Mouse (Mus musculus) forebrain, embryonic 14.5 days (tissue): ENCODE measurements around the gene Topbp1. TPM values are rescaled to one million over a fixed set of nuclear protein-coding genes. Genes with fewer than 3 reads are reported as not detected.

ENCODE experiments used
- ATAC-seq: fragments of 200-750 bp; cut with Nextera tagmentation; 2 replicates; pipeline ENCODE4 v1.8.0; 2017; ENCODE audit warnings: mild to moderate bottlenecking, moderate library complexity
- DNase-seq: peaks from one replicate; pipeline ENCODE4 v3.0.0-alpha.2; 2015; ENCODE audit warnings: low spot score
- H3K27ac ChIP-seq: fragments of 300-500 bp; sonication (generic); 2 replicates; pipeline ENCODE4 v1.5.1; 2014; ENCODE audit warnings: low read depth, mild to moderate bottlenecking, control low read depth, low read length, moderate library complexity
- H3K27me3 ChIP-seq: fragments of 300-500 bp; sonication (generic); replicated peaks from 2 replicates; pipeline ENCODE4 v1.6.1; 2014; ENCODE audit warnings: low read length, control low read depth, mixed read lengths; ENCODE audit not compliant: control insufficient read depth, insufficient read depth
- H3K36me3 ChIP-seq: fragments of 300-500 bp; sonication (generic); 2 replicates; pipeline ENCODE4 v1.6.1; 2014; ENCODE audit warnings: low read length, control low read depth; ENCODE audit not compliant: control insufficient read depth, insufficient read depth
- H3K4me1 ChIP-seq: fragments of 300-500 bp; sonication (generic); 2 replicates; pipeline ENCODE4 v1.6.1; 2014; ENCODE audit warnings: antibody characterized with exemption, low read length, control low read depth; ENCODE audit not compliant: control insufficient read depth, insufficient read depth
- H3K4me2 ChIP-seq: fragments of 300-500 bp; sonication (generic); 2 replicates; pipeline ENCODE4 v1.6.1; 2014; ENCODE audit warnings: mild to moderate bottlenecking, control low read depth, low read length
- H3K4me3 ChIP-seq: fragments of 300-500 bp; sonication (generic); 2 replicates; pipeline ENCODE4 v1.5.1; 2014; ENCODE audit warnings: low read depth, low read length, control low read depth
- H3K9ac ChIP-seq: fragments of 300-500 bp; sonication (generic); 2 replicates; pipeline ENCODE4 v1.6.1; 2014; ENCODE audit warnings: mild to moderate bottlenecking, low read length, control low read depth, moderate library complexity
- H3K9me3 ChIP-seq: fragments of 300-500 bp; sonication (generic); replicated peaks from 2 replicates; pipeline ENCODE4 v1.6.1; 2016; ENCODE audit warnings: low read length, control low read depth, mixed read lengths; ENCODE audit not compliant: control insufficient read depth
- WGBS: fragments of 180-500 bp; shearing (Covaris S2); extraction: QIAGEN DNeasy Blood & Tissue Kit; methylation state at CpG from one replicate; pipeline ENCODE4 v1.1.7; 2014; 5-methylcytosine and 5-hydroxymethylcytosine counted together
- polyA plus RNA-seq: library from polyadenylated mRNA; unstranded; fragments of >200 nt; fragmentation: Nextera tagmentation; extraction: Ambion mirVana; gene quantifications from 2 replicates; pipeline ENCODE4 v1.2.1, GENCODE M21; 2014

Gene Topbp1
- polyA plus RNA-seq, 1 experiment from 2014 or later: 31.4 TPM

- no peak overlapping the region for H3K27ac ChIP-seq
- WGBS: 68% methylated on average over 7 of the region's 7 CpGs
- H3K4me1 ChIP-seq: no peaks in the 10 kb centered on the region
- H3K36me3 ChIP-seq: no peaks in the 10 kb centered on the region
- no peak for ATAC-seq
- no peaks in the 10 kb centered on the region for H3K9me3 ChIP-seq
- no peak overlapping the region for H3K4me2 ChIP-seq
- no peak overlapping the region for H3K9ac ChIP-seq
- H3K4me3 ChIP-seq: no peak overlapping the region
- no peak for DNase-seq
- no peaks in the 10 kb centered on the region for H3K27me3 ChIP-seq
Measured at GRCm38 (mm10) chr9:103376346-103377320, 71.6 kb downstream of the Topbp1 start.

DNA sequence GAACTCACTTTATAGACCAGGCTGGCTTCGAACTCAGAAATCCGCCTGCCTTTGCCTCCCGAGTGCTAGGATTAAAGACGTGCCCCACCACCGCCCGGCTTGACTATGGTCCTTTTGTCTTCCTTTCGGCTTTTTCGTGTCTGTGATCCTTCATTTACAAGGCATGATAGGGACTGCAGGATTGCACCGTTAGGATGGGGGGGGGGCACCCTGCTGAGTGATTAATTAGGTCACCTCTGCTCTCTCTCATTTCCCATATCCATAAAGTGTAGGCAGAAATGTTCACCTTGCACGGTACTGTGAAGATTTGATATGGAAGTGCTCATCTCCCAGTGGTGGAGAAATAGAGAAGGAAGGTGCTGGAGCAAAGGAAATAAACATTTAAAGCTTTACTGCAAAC lies 73.7 kb downstream of the Topbp1 start:
- H3K4me3 ChIP-seq: no peak overlapping the region

GRCm38 (mm10) chr9:103379199-103379598 lies 74.2 kb downstream of the Topbp1 start:
- H3K27ac ChIP-seq: no peak overlapping the region
- ATAC-seq: no peak
- 84% methylated on average over 9 of the region's 9 CpGs for whole genome bisulfite sequencing

More for the DNA sequence above, 73.7 kb downstream of the Topbp1 start:
- H3K27ac ChIP-seq: no peak overlapping the region
- H3K4me1 ChIP-seq: no peaks in the 10 kb centered on the region
- H3K36me3 ChIP-seq: no peaks in the 10 kb centered on the region
- no peak overlapping the region for H3K9ac ChIP-seq
- 40% methylated on average over 10 of the region's 10 CpGs for WGBS
- H3K27me3 ChIP-seq: no peaks in the 10 kb centered on the region
- DNase-seq (no peak), ATAC-seq (no peak)
- H3K4me2 ChIP-seq: no peak overlapping the region
- no peaks in the 10 kb centered on the region for H3K9me3 ChIP-seq

DNA sequence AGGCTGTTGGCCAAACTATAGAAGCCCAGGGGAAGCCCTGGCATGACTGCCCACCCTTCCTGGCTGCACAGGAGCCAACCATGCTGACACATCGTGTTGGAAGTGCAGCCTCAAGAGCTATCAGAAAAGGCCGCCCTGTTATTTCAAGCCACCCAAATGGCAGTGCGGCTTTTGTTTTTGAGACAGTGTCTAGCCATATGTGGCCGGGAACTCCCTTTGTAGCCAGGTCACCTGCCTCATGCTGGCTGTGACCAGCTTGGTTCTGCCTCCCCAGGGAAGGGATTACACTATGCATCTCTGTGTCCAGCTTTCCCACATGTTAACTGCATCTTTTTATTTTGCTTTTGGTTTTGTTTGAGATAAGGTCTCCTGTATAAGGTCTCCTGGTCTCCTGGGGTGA lies 75.6 kb downstream of the Topbp1 start:
- Histone ChIP-seq H3K27ac (no peak overlapping the region), H3K9ac (no peak overlapping the region), H3K36me3 (no peaks in the 10 kb centered on the region), H3K9me3 (no peaks in the 10 kb centered on the region), H3K4me1 (no peaks in the 10 kb centered on the region), H3K4me3 (no peak overlapping the region), H3K4me2 (no peak overlapping the region), H3K27me3 (no peaks in the 10 kb centered on the region)
- 85% methylated on average over 4 of the region's 4 CpGs for WGBS
- DNase-seq (no peak), ATAC-seq (no peak)

More at GRCm38 (mm10) chr9:103379199-103379598, 74.2 kb downstream of the Topbp1 start:
- H3K9me3 ChIP-seq: no peaks in the 10 kb centered on the region
- no peaks in the 10 kb centered on the region for H3K36me3 ChIP-seq
- H3K4me2 ChIP-seq: no peak overlapping the region
- no peaks in the 10 kb centered on the region for H3K27me3 ChIP-seq
- H3K9ac ChIP-seq: no peak overlapping the region
- no peak overlapping the region for H3K4me3 ChIP-seq
- H3K4me1 ChIP-seq: no peaks in the 10 kb centered on the region
- no peak for DNase-seq

- ATAC-seq (no peak), DNase-seq (no peak)
- no peaks in the 10 kb centered on the region for H3K27me3 ChIP-seq
- no peak overlapping the region for H3K4me2 ChIP-seq
- H3K9ac ChIP-seq: no peak overlapping the region
- H3K27ac ChIP-seq: no peak overlapping the region
- WGBS: 73% methylated on average over 6 of the region's 6 CpGs
- H3K9me3 ChIP-seq: no peaks in the 10 kb centered on the region
- H3K36me3 ChIP-seq: no peaks in the 10 kb centered on the region
- peaks cover 2% of the 10 kb centered on the region; the same call in 1 of the 2 replicates for H3K4me1 ChIP-seq
- no peak overlapping the region for H3K4me3 ChIP-seq
Measured at GRCm38 (mm10) chr9:103382989-103383388, 78.0 kb downstream of the Topbp1 start.

DNA sequence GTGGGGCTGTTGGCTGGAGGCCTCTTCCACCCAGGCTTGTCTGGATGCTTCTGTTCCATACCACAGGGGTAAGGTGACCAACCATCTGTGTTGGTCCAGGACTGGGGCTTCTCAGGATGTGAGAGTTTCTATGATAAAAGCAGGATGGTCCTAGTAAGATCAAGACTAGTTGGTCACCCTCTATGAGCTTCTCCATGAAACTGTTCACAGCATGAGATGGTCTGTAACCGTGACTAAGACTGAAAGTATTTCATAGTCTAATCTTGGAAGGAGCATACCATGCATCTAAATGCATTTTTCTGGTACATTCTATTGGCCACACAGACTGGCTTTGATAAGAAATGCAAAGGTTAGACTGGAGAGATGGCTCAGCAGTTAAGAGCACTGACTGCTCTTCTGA lies 78.6 kb downstream of the Topbp1 start:
- ATAC-seq (no peak), DNase-seq (no peak)
- H3K4me1 ChIP-seq: peaks cover 2% of the 10 kb centered on the region; the same call in 1 of the 2 replicates
- no peak overlapping the region for H3K9ac ChIP-seq
- no peak overlapping the region for H3K4me2 ChIP-seq
- H3K27me3 ChIP-seq: no peaks in the 10 kb centered on the region
- no peaks in the 10 kb centered on the region for H3K9me3 ChIP-seq
- H3K36me3 ChIP-seq: no peaks in the 10 kb centered on the region
- no peak overlapping the region for H3K27ac ChIP-seq
- no peak overlapping the region for H3K4me3 ChIP-seq
- 95% methylated on average over 1 of the region's 1 CpGs for WGBS

- ATAC-seq: no peak
- WGBS: 87% methylated on average over 4 of the region's 4 CpGs
Measured at GRCm38 (mm10) chr9:103384141-103384796, 79.3 kb downstream of the Topbp1 start.

DNA sequence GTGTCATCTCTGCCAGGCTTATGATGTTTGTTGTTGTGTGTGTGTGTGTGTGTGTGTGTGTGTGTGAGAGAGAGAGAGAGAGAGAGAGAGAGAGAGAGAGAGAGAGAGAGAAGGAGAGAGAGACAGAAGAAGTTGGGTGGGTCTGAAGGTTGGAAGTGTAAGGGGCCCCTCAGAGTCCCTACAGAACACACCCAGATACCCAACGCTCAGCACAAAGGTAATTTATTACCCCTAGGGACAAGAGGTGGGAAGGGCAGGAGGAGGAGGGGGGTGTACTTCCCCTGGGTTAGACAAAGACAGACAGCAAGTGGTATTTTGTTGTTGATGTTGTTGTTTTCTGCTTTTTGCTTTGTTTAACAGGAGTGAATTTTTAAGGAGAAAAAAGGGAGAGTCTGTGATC lies 80.6 kb downstream of the Topbp1 start:
- no peaks in the 10 kb centered on the region for H3K9me3 ChIP-seq
- no peak overlapping the region for H3K4me2 ChIP-seq
- no peaks in the 10 kb centered on the region for H3K27me3 ChIP-seq
- DNase-seq: no peak
- 42% methylated on average over 1 of the region's 1 CpGs for WGBS
- H3K9ac ChIP-seq: no peak overlapping the region
- H3K27ac ChIP-seq: no peak overlapping the region
- peaks cover 2% of the 10 kb centered on the region; the same call in 1 of the 2 replicates for H3K4me1 ChIP-seq
- ATAC-seq: no peak
- no peak overlapping the region for H3K4me3 ChIP-seq
- no peaks in the 10 kb centered on the region for H3K36me3 ChIP-seq

More at GRCm38 (mm10) chr9:103384141-103384796, 79.3 kb downstream of the Topbp1 start:
- Histone ChIP-seq H3K4me2 (no peak overlapping the region), H3K36me3 (no peaks in the 10 kb centered on the region), H3K27ac (no peak overlapping the region), H3K27me3 (no peaks in the 10 kb centered on the region), H3K9ac (no peak overlapping the region), H3K4me3 (no peak overlapping the region), H3K4me1 (peaks cover 2% of the 10 kb centered on the region; the same call in 1 of the 2 replicates), H3K9me3 (no peaks in the 10 kb centered on the region)
- no peak for DNase-seq
